Mouse (Mus musculus) intestine, embryonic 15.5 days (tissue): Measurements from ENCODE around the gene Ddit4. TPM values are rescaled to one million over a fixed set of nuclear protein-coding genes. Genes with fewer than 3 reads are reported as not detected.

Experiments used
- ATAC-seq: fragments of 200-750 bp; cut with Nextera tagmentation; 2 replicates; pipeline ENCODE4 v1.8.0; 2017; ENCODE audit warnings: moderate TSS enrichment, moderate library complexity
- H3K27ac ChIP-seq: fragments of 300-500 bp; sonication (generic); 2 replicates; pipeline ENCODE4 v1.5.1; 2015; ENCODE audit warnings: mild to moderate bottlenecking, inconsistent platforms
- H3K27me3 ChIP-seq: fragments of 300-500 bp; sonication (generic); replicated peaks from 2 replicates; pipeline ENCODE4 v1.6.1; 2015; ENCODE audit warnings: inconsistent platforms
- H3K36me3 ChIP-seq: fragments of 300-500 bp; sonication (generic); 2 replicates; pipeline ENCODE4 v1.6.1; 2015; ENCODE audit warnings: inconsistent platforms
- H3K4me1 ChIP-seq: fragments of 300-500 bp; sonication (generic); replicated peaks from 2 replicates; pipeline ENCODE4 v1.6.1; 2015; ENCODE audit warnings: inconsistent platforms
- H3K4me2 ChIP-seq: fragments of 300-500 bp; sonication (generic); replicated peaks from 2 replicates; pipeline ENCODE4 v1.6.1; 2015; ENCODE audit warnings: mild to moderate bottlenecking, inconsistent platforms
- H3K4me3 ChIP-seq: fragments of 300-500 bp; sonication (generic); replicated peaks from 2 replicates; pipeline ENCODE4 v1.5.1; 2015; ENCODE audit warnings: inconsistent platforms
- H3K9ac ChIP-seq: fragments of 300-500 bp; sonication (generic); 2 replicates; pipeline ENCODE4 v1.6.1; 2015; ENCODE audit warnings: inconsistent platforms
- H3K9me3 ChIP-seq: fragments of 300-500 bp; sonication (generic); 2 replicates; pipeline ENCODE4 v1.6.1; 2016; ENCODE audit warnings: inconsistent platforms
- WGBS: fragments of 180-500 bp; shearing (Covaris S2); methylation state at CpG from one replicate; pipeline ENCODE4 v1.1.7; 2015; 5-methylcytosine and 5-hydroxymethylcytosine counted together
- polyA plus RNA-seq: library from polyadenylated mRNA; unstranded; fragments of >200 nt; fragmentation: Nextera tagmentation; extraction: Ambion mirVana; gene quantifications from 2 replicates; pipeline ENCODE4 v1.2.1, GENCODE M21; 2015

Gene Ddit4
- polyA plus RNA-seq, 1 experiment from 2014 or later, result 35.7 TPM

GRCm38 (mm10) chr10:59969821-59970449 lies 18.3 kb upstream of the Ddit4 start:
- H3K4me2 ChIP-seq, result peak overlapping the region; percentile 86
- ATAC-seq, result peak; percentile 67
- H3K9ac ChIP-seq, result peak overlapping the region; percentile 71
- H3K4me1 ChIP-seq, result peaks cover 38% of the 10 kb centered on the region
- no peaks in the 10 kb centered on the region for H3K9me3 ChIP-seq
- H3K36me3 ChIP-seq, result no peaks in the 10 kb centered on the region
- H3K27me3 ChIP-seq, result no peaks in the 10 kb centered on the region
- 1% methylated on average over 25 of the region's 25 CpGs for WGBS
- H3K4me3 ChIP-seq, result peak overlapping the region; percentile 46
- peak overlapping the region; percentile 87 for H3K27ac ChIP-seq

- H3K4me1 ChIP-seq, result peaks cover 37% of the 10 kb centered on the region
- H3K27ac ChIP-seq, result no peak overlapping the region
These were observed 15.8 kb upstream of the Ddit4 start for GRCm38 (mm10) chr10:59967309-59967942.

GRCm38 (mm10) chr10:59966743-59967142 lies 15.1 kb upstream of the Ddit4 start:
- H3K4me1 ChIP-seq, result peaks cover 37% of the 10 kb centered on the region
- no peak for ATAC-seq
- H3K9me3 ChIP-seq, result no peaks in the 10 kb centered on the region
- no peak overlapping the region for H3K9ac ChIP-seq
- WGBS, result 94% methylated on average over 6 of the region's 6 CpGs
- no peak overlapping the region for H3K27ac ChIP-seq
- no peak overlapping the region for H3K4me2 ChIP-seq
- H3K27me3 ChIP-seq, result no peaks in the 10 kb centered on the region
- no peaks in the 10 kb centered on the region for H3K36me3 ChIP-seq
- no peak overlapping the region for H3K4me3 ChIP-seq

More at GRCm38 (mm10) chr10:59967309-59967942, 15.8 kb upstream of the Ddit4 start:
- Histone ChIP-seq H3K4me2 (no peak overlapping the region), H3K27me3 (no peaks in the 10 kb centered on the region), H3K9ac (no peak overlapping the region), H3K36me3 (no peaks in the 10 kb centered on the region), H3K9me3 (no peaks in the 10 kb centered on the region), H3K4me3 (no peak overlapping the region)
- no peak for ATAC-seq
- WGBS, result 81% methylated on average over 6 of the region's 6 CpGs

GRCm38 (mm10) chr10:59965788-59966187 lies 14.2 kb upstream of the Ddit4 start:
- Histone ChIP-seq H3K9ac (no peak overlapping the region), H3K27me3 (no peaks in the 10 kb centered on the region), H3K4me1 (peaks cover 36% of the 10 kb centered on the region), H3K36me3 (no peaks in the 10 kb centered on the region), H3K4me2 (no peak overlapping the region), H3K4me3 (no peak overlapping the region), H3K9me3 (no peaks in the 10 kb centered on the region), H3K27ac (peak overlapping the region; percentile 68)
- 73% methylated on average over 8 of the region's 8 CpGs for WGBS
- no peak for ATAC-seq

- 0 out of 2 replicates have a peak, but pooled peaks have one; percentile 4 for ATAC-seq
- H3K4me2 ChIP-seq, result peak overlapping the region; percentile 47; the same call in 1 of the 2 replicates
- H3K36me3 ChIP-seq, result no peaks in the 10 kb centered on the region
- peaks cover 32% of the 10 kb centered on the region for H3K4me1 ChIP-seq
- no peak overlapping the region for H3K4me3 ChIP-seq
- no peaks in the 10 kb centered on the region for H3K27me3 ChIP-seq
- 33% methylated on average over 9 of the region's 9 CpGs for WGBS
- H3K9ac ChIP-seq, result no peak overlapping the region
- H3K27ac ChIP-seq, result peak overlapping the region; percentile 68
- H3K9me3 ChIP-seq, result no peaks in the 10 kb centered on the region
These were observed 13.7 kb upstream of the Ddit4 start for GRCm38 (mm10) chr10:59965362-59965695.

GRCm38 (mm10) chr10:59964504-59965361 lies 13.1 kb upstream of the Ddit4 start:
- Histone ChIP-seq H3K9ac (no peak overlapping the region), H3K36me3 (no peaks in the 10 kb centered on the region), H3K4me2 (peak overlapping the region; percentile 47), H3K27ac (peak overlapping the region; percentile 68), H3K27me3 (no peaks in the 10 kb centered on the region), H3K4me1 (peaks cover 27% of the 10 kb centered on the region), H3K9me3 (no peaks in the 10 kb centered on the region), H3K4me3 (no peak overlapping the region)
- peak; percentile 48 for ATAC-seq
- WGBS, result 6% methylated on average over 22 of the region's 23 CpGs

- Histone ChIP-seq H3K4me3 (no peak overlapping the region), H3K4me2 (no peak overlapping the region), H3K27me3 (no peaks in the 10 kb centered on the region), H3K27ac (peak overlapping the region; percentile 68; the same call in 1 of the 2 replicates), H3K9ac (no peak overlapping the region), H3K9me3 (no peaks in the 10 kb centered on the region), H3K4me1 (peaks cover 24% of the 10 kb centered on the region), H3K36me3 (no peaks in the 10 kb centered on the region)
- ATAC-seq, result peak; percentile 39; the same call in 1 of the 2 replicates
- 64% methylated on average over 2 of the region's 2 CpGs for WGBS
These were observed 12.0 kb upstream of the Ddit4 start for GRCm38 (mm10) chr10:59963609-59964008.

- Histone ChIP-seq H3K4me2 (no peak overlapping the region), H3K4me3 (no peak overlapping the region), H3K4me1 (peaks cover 13% of the 10 kb centered on the region), H3K27ac (no peak overlapping the region), H3K9ac (no peak overlapping the region), H3K27me3 (0 out of 2 replicates have a peak, but pooled peaks cover 2% of the 10 kb centered on the region), H3K9me3 (no peaks in the 10 kb centered on the region), H3K36me3 (no peaks in the 10 kb centered on the region)
- no peak for ATAC-seq
- 74% methylated on average over 12 of the region's 12 CpGs for WGBS
These were observed 7.9 kb upstream of the Ddit4 start for GRCm38 (mm10) chr10:59959517-59959916.

GRCm38 (mm10) chr10:59958458-59958857 lies 6.8 kb upstream of the Ddit4 start:
- Histone ChIP-seq H3K9me3 (no peaks in the 10 kb centered on the region), H3K4me3 (no peak overlapping the region), H3K36me3 (no peaks in the 10 kb centered on the region), H3K27me3 (0 out of 2 replicates have a peak, but pooled peaks cover 2% of the 10 kb centered on the region), H3K4me2 (no peak overlapping the region), H3K4me1 (peaks cover 6% of the 10 kb centered on the region; the same call in 1 of the 2 replicates), H3K9ac (no peak overlapping the region), H3K27ac (no peak overlapping the region)
- no peak for ATAC-seq
- 59% methylated on average over 5 of the region's 5 CpGs for WGBS

- no peak for ATAC-seq
- H3K36me3 ChIP-seq, result no peaks in the 10 kb centered on the region
- H3K4me3 ChIP-seq, result no peak overlapping the region
- 0 out of 2 replicates have a peak, but pooled peaks cover 2% of the 10 kb centered on the region for H3K27me3 ChIP-seq
- H3K9me3 ChIP-seq, result no peaks in the 10 kb centered on the region
- no peak overlapping the region for H3K27ac ChIP-seq
- no peak overlapping the region for H3K9ac ChIP-seq
- peaks cover 10% of the 10 kb centered on the region for H3K4me1 ChIP-seq
- WGBS, result 30% methylated on average over 25 of the region's 25 CpGs
- 0 out of 2 replicates have a peak overlapping the region, but pooled peaks have one; percentile 2 for H3K4me2 ChIP-seq
These were observed 5.8 kb upstream of the Ddit4 start for GRCm38 (mm10) chr10:59957171-59958149.

GRCm38 (mm10) chr10:59956681-59957080 lies 5.0 kb upstream of the Ddit4 start:
- Histone ChIP-seq H3K4me3 (no peak overlapping the region), H3K27ac (no peak overlapping the region), H3K36me3 (no peaks in the 10 kb centered on the region), H3K4me2 (no peak overlapping the region), H3K9me3 (no peaks in the 10 kb centered on the region), H3K9ac (no peak overlapping the region), H3K4me1 (peaks cover 15% of the 10 kb centered on the region), H3K27me3 (0 out of 2 replicates have a peak, but pooled peaks cover 2% of the 10 kb centered on the region)
- WGBS, result 63% methylated on average over 5 of the region's 5 CpGs
- ATAC-seq, result no peak
